Mouse (Mus musculus) spleen, adult 2 months (tissue): ENCODE data around the gene Rnf167. TPM values are rescaled to one million over a fixed set of nuclear protein-coding genes. Genes with fewer than 3 reads are reported as not detected.

Experiments
- DNase-seq, 2 experiments: peaks; one replicate each; pipeline versions ENCODE4 v3.0.0 to v3.0.0-alpha.2; 2012 to 2021; ENCODE audit warnings: low spot score in 2 of 2, low read depth in 1 of 2
- H3K27ac ChIP-seq: fragments of 200-500 bp; 2 replicates; pipeline ENCODE4 v1.5.1; 2012; ENCODE audit warnings: low read length, inconsistent platforms; ENCODE audit not compliant: insufficient read depth
- H3K27me3 ChIP-seq: fragments of 200-500 bp; 2 replicates; pipeline ENCODE4 v1.6.1; 2012; ENCODE audit warnings: mild to moderate bottlenecking, moderate library complexity, low read length, inconsistent platforms; ENCODE audit not compliant: control insufficient read depth, insufficient read depth
- H3K36me3 ChIP-seq: fragments of 200-500 bp; 2 replicates; pipeline ENCODE4 v1.6.1; 2012; ENCODE audit warnings: mild to moderate bottlenecking, low read length, inconsistent platforms; ENCODE audit not compliant: control insufficient read depth, insufficient read depth
- H3K4me1 ChIP-seq: fragments of 200-500 bp; 2 replicates; pipeline ENCODE4 v1.6.1; 2011; ENCODE audit warnings: inconsistent platforms; ENCODE audit not compliant: control insufficient read depth, insufficient read depth, insufficient read length
- H3K4me3 ChIP-seq: fragments of 200-500 bp; 2 replicates; pipeline ENCODE4 v1.5.1; 2011; ENCODE audit warnings: mild to moderate bottlenecking, inconsistent platforms; ENCODE audit not compliant: insufficient read depth, insufficient read length; ENCODE audit errors: extremely low read depth
- CTCF ChIP-seq: fragments of 200-500 bp; IDR thresholded peaks from 2 replicates; pipeline ENCODE4 v1.5.1; 2011; ENCODE audit warnings: mild to moderate bottlenecking, inconsistent platforms; ENCODE audit not compliant: insufficient read depth, insufficient read length, insufficient replicate concordance; ENCODE audit errors: extremely low read depth
- POLR2A ChIP-seq: fragments of 200-500 bp; IDR thresholded peaks from 2 replicates; pipeline ENCODE4 v1.6.1; 2011; ENCODE audit warnings: low read depth, low read length, inconsistent platforms
- WGBS: fragments of 180-500 bp; shearing (Covaris S2); methylation state at CpG from one replicate; pipeline ENCODE4 v1.1.7; 2018; 5-methylcytosine and 5-hydroxymethylcytosine counted together
- polyA plus RNA-seq: library from polyadenylated mRNA; depleted of rRNA; stranded (reverse); fragments of >200 nt; gene quantifications from 2 replicates; pipeline ENCODE4 v1.2.3, GENCODE M21; 2012

The Rnf167 gene
- polyA plus RNA-seq, 1 experiment = 137 TPM

GRCm38 (mm10) chr11:70644564-70645103 lies 2.4 kb upstream of the Rnf167 start:
- WGBS = 91% methylated on average over 8 of the region's 8 CpGs
- Histone ChIP-seq H3K27me3 (no peaks in the 10 kb centered on the region), H3K4me3 (no peak overlapping the region), H3K4me1 (peaks cover 11% of the 10 kb centered on the region; the same call in 1 of the 2 replicates), H3K36me3 (peaks cover 17% of the 10 kb centered on the region), H3K27ac (no peak overlapping the region)
- TF ChIP-seq POLR2A = no peak
- TF ChIP-seq CTCF = no peak
- DNase-seq = no peak

GRCm38 (mm10) chr11:70645461-70646258 lies 1.4 kb upstream of the Rnf167 start:
- DNase-seq = no peak
- Histone ChIP-seq H3K27ac (no peak overlapping the region; the same call in 1 of the 2 replicates), H3K27me3 (no peaks in the 10 kb centered on the region), H3K4me1 (peaks cover 15% of the 10 kb centered on the region; the same call in 1 of the 2 replicates), H3K36me3 (peaks cover 24% of the 10 kb centered on the region), H3K4me3 (peak overlapping the region; percentile 79; the same call in 1 of the 2 replicates)
- TF ChIP-seq POLR2A = no peak
- TF ChIP-seq CTCF = no peak
- WGBS = 82% methylated on average over 12 of the region's 12 CpGs

GRCm38 (mm10) chr11:70646259-70646555 lies 828 bp upstream of the Rnf167 start:
- peaks cover 29% of the 10 kb centered on the region for H3K36me3 ChIP-seq
- peak overlapping the region; percentile 90 for H3K27ac ChIP-seq
- peak overlapping the region; percentile 79 for H3K4me3 ChIP-seq
- DNase-seq = no peak
- H3K27me3 ChIP-seq = no peaks in the 10 kb centered on the region
- peaks cover 20% of the 10 kb centered on the region; the same call in 1 of the 2 replicates for H3K4me1 ChIP-seq
- TF ChIP-seq POLR2A (no peak), CTCF (no peak)
- WGBS = 26% methylated on average over 3 of the region's 3 CpGs

GRCm38 (mm10) chr11:70647716-70648420 lies 833 bp downstream of the Rnf167 start:
- no peak for TF ChIP-seq CTCF
- TF ChIP-seq POLR2A = peak; percentile 43
- Histone ChIP-seq H3K4me1 (peaks cover 20% of the 10 kb centered on the region; the same call in 1 of the 2 replicates), H3K4me3 (peak overlapping the region; percentile 80), H3K36me3 (peaks cover 44% of the 10 kb centered on the region), H3K27ac (peak overlapping the region; percentile 92), H3K27me3 (no peaks in the 10 kb centered on the region)
- WGBS = 3% methylated on average over 28 of the region's 28 CpGs
- DNase-seq = peak in 1 of 2 experiments; percentile 55

- Histone ChIP-seq H3K4me3 (peak overlapping the region; percentile 80), H3K27ac (peak overlapping the region; percentile 92), H3K27me3 (no peaks in the 10 kb centered on the region), H3K4me1 (peaks cover 20% of the 10 kb centered on the region; the same call in 1 of the 2 replicates), H3K36me3 (peaks cover 50% of the 10 kb centered on the region)
- WGBS = 3% methylated on average over 4 of the region's 4 CpGs
- TF ChIP-seq POLR2A = no peak
- no peak for TF ChIP-seq CTCF
- DNase-seq = no peak
Measured at GRCm38 (mm10) chr11:70648512-70648911, 1.5 kb downstream of the Rnf167 start.

- peaks cover 53% of the 10 kb centered on the region for H3K36me3 ChIP-seq
- peak overlapping the region; percentile 80; the same call in 1 of the 2 replicates for H3K4me3 ChIP-seq
- no peak for DNase-seq
- WGBS = 69% methylated on average over 8 of the region's 8 CpGs
- peak overlapping the region; percentile 57 for H3K27ac ChIP-seq
- H3K4me1 ChIP-seq = peaks cover 20% of the 10 kb centered on the region; the same call in 1 of the 2 replicates
- no peaks in the 10 kb centered on the region for H3K27me3 ChIP-seq
- TF ChIP-seq POLR2A (no peak), CTCF (no peak)
Measured at GRCm38 (mm10) chr11:70649185-70649734, 2.2 kb downstream of the Rnf167 start.
